ENCODE assay signal across 7 mouse cellular contexts in genomic region chr5:124351111-124351560, GRCm38 (mm10). TPM values are rescaled to one million over a fixed set of nuclear protein-coding genes. Genes with fewer than 3 reads are reported as not detected.
A peak's percentile ranks its signal among the peaks of the same experiment; 100 is the strongest.
DNase-seq lines count a peak whose midpoint lies in the region; ATAC-seq lines count a peak whose summit lies in the region.

No protein-coding gene starts in this region.

- no peaks in the 10 kb centered on the region for H3K27me3 ChIP-seq in hindbrain, embryonic 15.5 days
- H3K27me3 ChIP-seq in megakaryocyte, embryonic 14.5 days (replicated peaks), result no peaks in the 10 kb centered on the region

- H3K4me3 ChIP-seq in hindbrain, embryonic 15.5 days, result peak overlapping the region; percentile 76
- H3K4me3 ChIP-seq in megakaryocyte, embryonic 14.5 days (replicated peaks), result peak overlapping the region; percentile 78

- peak; percentile 42 for ATAC-seq in common myeloid progenitor, adult 5-6 weeks (replicated peaks; ENCODE audit: low read depth, poor library complexity, severe bottlenecking)
- ATAC-seq in hindbrain, embryonic 15.5 days (ENCODE audit: low FRiP score, low read depth), result peak; percentile 82

- DNase-seq in adrenal gland, postnatal 10 days, result peak; percentile 79
- peak; percentile 70 to 82 for DNase-seq in gastrocnemius, adult 8-10 months (ENCODE audit: low spot score in 2 of 2)
- DNase-seq in left cerebral cortex, adult 9 months (ENCODE audit: low spot score in 2 of 2), result peak; percentile 55 to 73
- DNase-seq in right cerebral cortex, postnatal 25 days, result peak; percentile 71

- peak overlapping the region; percentile 98 for H3K27ac ChIP-seq in hindbrain, embryonic 15.5 days (replicated peaks)

- H3K4me1 ChIP-seq in hindbrain, embryonic 15.5 days (replicated peaks), result peaks cover 50% of the 10 kb centered on the region
- H3K4me1 ChIP-seq in megakaryocyte, embryonic 14.5 days, result peaks cover 51% of the 10 kb centered on the region

- 7% methylated on average over 7 of the region's 7 CpGs for WGBS in hindbrain, embryonic 15.5 days

- no peaks in the 10 kb centered on the region for H3K9me3 ChIP-seq in hindbrain, embryonic 15.5 days
- H3K9me3 ChIP-seq in megakaryocyte, embryonic 14.5 days, result no peaks in the 10 kb centered on the region

- peaks cover 17% of the 10 kb centered on the region for H3K36me3 ChIP-seq in hindbrain, embryonic 15.5 days
- H3K36me3 ChIP-seq in megakaryocyte, embryonic 14.5 days (replicated peaks; ENCODE audit: low read length), result peaks cover 32% of the 10 kb centered on the region

- H3K4me2 ChIP-seq in hindbrain, embryonic 15.5 days, result peak overlapping the region; percentile 80

- peak overlapping the region; percentile 95 for H3K9ac ChIP-seq in hindbrain, embryonic 15.5 days

RNA-seq across cellular contexts. Expression of gene Cdk2ap1, which starts 11.7 kb away (rescaled TPM):
- 100 to 1,000 TPM; 152 to 162 TPM for total RNA-seq in adrenal gland, postnatal 10 days (2021)
- total RNA-seq in common myeloid progenitor, adult 5-6 weeks (2017), result 151 and 188 TPM in 2 replicates
- 100 to 1,000 TPM; 151 to 169 (median 168) TPM for total RNA-seq in gastrocnemius, adult 8-10 months (2022)
- polyA plus RNA-seq in hindbrain, embryonic 15.5 days (2015; fragmentation: Nextera tagmentation; extraction: Ambion mirVana), result 144 and 145 TPM in 2 replicates
- 125 and 160 TPM in 2 replicates for polyA plus RNA-seq in megakaryocyte, embryonic 14.5 days (2012; ENCODE audit: insufficient read depth, low replicate concordance)

RNA-seq across cellular contexts. Expression of gene 2810006K23Rik, which starts 23.2 kb away (rescaled TPM):
- 10 to 100 TPM; 11.9 to 15.0 TPM for total RNA-seq in adrenal gland, postnatal 10 days (2021)
- total RNA-seq in common myeloid progenitor, adult 5-6 weeks (2017), result 22.9 and 25.5 TPM in 2 replicates
- 1 to 10 TPM; 6.4 to 7.5 (median 7.0) TPM for total RNA-seq in gastrocnemius, adult 8-10 months (2022)
- polyA plus RNA-seq in hindbrain, embryonic 15.5 days (2015; fragmentation: Nextera tagmentation; extraction: Ambion mirVana), result 15.4 and 16.2 TPM in 2 replicates
- 1.7 and 5.7 TPM in 2 replicates for polyA plus RNA-seq in megakaryocyte, embryonic 14.5 days (2012; ENCODE audit: insufficient read depth, low replicate concordance)

RNA-seq across cellular contexts. Expression of gene Mphosph9, which starts 23.4 kb away (rescaled TPM):
- total RNA-seq in adrenal gland, postnatal 10 days (2021), result 10 to 100 TPM in 1 of 2 experiments, 1 to 10 TPM in 1; 6.1 to 10.1 TPM
- total RNA-seq in common myeloid progenitor, adult 5-6 weeks (2017), result 40.4 and 41.3 TPM in 2 replicates
- total RNA-seq in gastrocnemius, adult 8-10 months (2022), result 1 to 10 TPM; 2.0 to 3.1 (median 2.6) TPM
- 10.8 and 11.4 TPM in 2 replicates for polyA plus RNA-seq in hindbrain, embryonic 15.5 days (2015; fragmentation: Nextera tagmentation; extraction: Ambion mirVana)
- polyA plus RNA-seq in megakaryocyte, embryonic 14.5 days (2012; ENCODE audit: insufficient read depth, low replicate concordance), result 1.8 TPM in 1 of 2 replicates, not detected in the other

Comparison
In these comparisons a context has a peak if more than half of its experiments do, and no peak if none do; other contexts are left out.
1. Peak in every context shown above with its lines: DNase-seq, ATAC-seq, H3K4me3 ChIP-seq and H3K27ac ChIP-seq.